Mouse (Mus musculus) midbrain, embryonic 12.5 days (tissue): Measurements from ENCODE around the gene Gfy. TPM values are rescaled to one million over a fixed set of nuclear protein-coding genes. Genes with fewer than 3 reads are reported as not detected.

Experiments
- ATAC-seq: fragments of 200-750 bp; cut with Nextera tagmentation; 2 replicates; pipeline ENCODE4 v1.8.0; 2017; ENCODE audit warnings: low read depth, moderate TSS enrichment, moderate library complexity; ENCODE audit not compliant: low FRiP score
- H3K27ac ChIP-seq: fragments of 300-500 bp; sonication (generic); replicated peaks from 2 replicates; pipeline ENCODE4 v1.5.1; 2016; ENCODE audit warnings: mild to moderate bottlenecking
- H3K27me3 ChIP-seq: fragments of 300-500 bp; sonication (generic); 2 replicates; pipeline ENCODE4 v1.6.1; 2016; ENCODE audit warnings: mild to moderate bottlenecking
- H3K36me3 ChIP-seq: fragments of 300-500 bp; sonication (generic); 2 replicates; pipeline ENCODE4 v1.6.1; 2016
- H3K4me1 ChIP-seq: fragments of 300-500 bp; sonication (generic); 2 replicates; pipeline ENCODE4 v1.6.1; 2016
- H3K4me2 ChIP-seq: fragments of 300-500 bp; sonication (generic); replicated peaks from 2 replicates; pipeline ENCODE4 v1.6.1; 2016; ENCODE audit warnings: mild to moderate bottlenecking, moderate library complexity
- H3K4me3 ChIP-seq: fragments of 300-500 bp; sonication (generic); 2 replicates; pipeline ENCODE4 v1.5.1; 2016; ENCODE audit warnings: mild to moderate bottlenecking
- H3K9ac ChIP-seq: fragments of 300-500 bp; sonication (generic); replicated peaks from 2 replicates; pipeline ENCODE4 v1.6.1; 2016; ENCODE audit warnings: mild to moderate bottlenecking, moderate library complexity
- H3K9me3 ChIP-seq: fragments of 300-500 bp; sonication (generic); 2 replicates; pipeline ENCODE4 v1.6.1; 2016; ENCODE audit warnings: mild to moderate bottlenecking
- WGBS: fragments of 180-500 bp; shearing (Covaris S2); methylation state at CpG from one replicate; pipeline ENCODE4 v1.1.7; 2016; 5-methylcytosine and 5-hydroxymethylcytosine counted together
- microRNA-seq: library from miRNA; unstranded; fragments of <30 nt; microRNA quantifications from one replicate; pipeline ENCODE4, GENCODE M21; 2017
- polyA plus RNA-seq: library from polyadenylated mRNA; unstranded; fragments of >200 nt; fragmentation: Nextera tagmentation; extraction: Ambion mirVana; gene quantifications from 2 replicates; pipeline ENCODE4 v1.2.1, GENCODE M21; 2016

The Gfy gene
- polyA plus RNA-seq, 1 experiment from 2014 or later: not detected

DNA sequence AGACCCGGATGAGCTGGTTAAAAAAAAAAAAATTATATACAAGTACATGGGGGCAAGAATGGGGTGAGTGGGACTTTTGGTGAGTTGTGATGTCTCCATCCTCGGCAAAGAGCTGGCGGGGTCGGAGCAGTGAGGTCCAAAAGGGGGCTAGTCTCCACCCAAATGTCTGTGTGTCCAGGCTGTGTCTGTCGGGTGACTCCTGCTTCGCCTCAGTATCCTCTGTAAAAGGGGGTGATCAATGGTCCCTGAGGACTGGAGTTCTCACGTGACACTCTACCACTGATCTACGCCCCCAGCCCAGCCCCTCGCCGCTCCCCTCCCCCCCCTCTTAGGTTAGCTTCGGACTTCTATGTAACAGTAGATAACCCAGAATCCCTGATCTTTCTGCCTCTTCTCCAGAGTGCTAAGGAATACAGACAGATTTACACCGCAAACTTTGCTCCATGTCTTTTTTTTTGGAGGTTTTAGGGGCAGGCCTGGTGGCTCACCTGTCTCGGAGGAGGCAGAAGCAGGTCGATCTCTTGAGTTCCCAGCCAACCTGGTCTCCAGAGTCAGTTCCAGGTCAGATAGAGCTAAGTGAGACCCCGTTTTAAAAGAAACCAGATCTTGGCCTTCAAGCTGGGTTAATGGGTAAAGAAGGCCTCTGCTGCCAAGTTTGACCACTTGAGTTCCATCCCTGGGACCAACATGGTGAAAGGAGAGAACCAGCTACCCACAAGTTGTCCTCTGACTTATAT lies 49.4 kb downstream of the Gfy start:
- H3K9me3 ChIP-seq: 0 out of 2 replicates have a peak, but pooled peaks cover 2% of the 10 kb centered on the region
- H3K4me3 ChIP-seq: 0 out of 2 replicates have a peak overlapping the region, but pooled peaks have one; percentile 94
- ATAC-seq: no peak
- H3K36me3 ChIP-seq: peaks cover 25% of the 10 kb centered on the region
- peaks cover 12% of the 10 kb centered on the region for H3K27me3 ChIP-seq
- 0 out of 2 replicates have a peak overlapping the region, but pooled peaks have one; percentile 52 for H3K9ac ChIP-seq
- peak overlapping the region; percentile 88 for H3K27ac ChIP-seq
- H3K4me2 ChIP-seq: peak overlapping the region; percentile 56
- H3K4me1 ChIP-seq: peaks cover 33% of the 10 kb centered on the region
- WGBS: 53% methylated on average over 15 of the region's 15 CpGs

DNA sequence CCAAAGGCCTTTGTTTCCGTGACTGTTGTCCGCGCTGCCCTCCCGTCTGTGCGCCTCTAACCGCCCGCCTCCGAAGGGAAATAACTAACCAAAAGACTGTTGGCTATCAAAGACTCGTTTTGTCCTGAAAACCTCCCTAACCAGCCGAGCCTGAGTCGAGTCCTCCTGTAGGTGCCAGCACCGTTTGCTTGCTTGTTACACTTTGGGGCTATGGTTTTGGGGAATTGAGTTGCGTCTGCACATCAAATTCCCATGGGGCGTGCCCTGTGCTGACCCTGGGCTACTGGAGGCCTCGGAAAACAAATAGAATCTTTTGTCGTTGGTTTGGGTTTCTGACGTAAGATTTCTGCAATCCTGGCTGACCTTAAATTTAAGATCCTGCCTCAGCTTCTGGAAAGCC lies 50.1 kb downstream of the Gfy start:
- H3K4me2 ChIP-seq: peak overlapping the region; percentile 56
- H3K27ac ChIP-seq: peak overlapping the region; percentile 88
- H3K27me3 ChIP-seq: peaks cover 6% of the 10 kb centered on the region; the same call in 1 of the 2 replicates
- H3K9ac ChIP-seq: peak overlapping the region; percentile 52
- no peak; the same call in 1 of the 2 replicates for ATAC-seq
- peak overlapping the region; percentile 94 for H3K4me3 ChIP-seq
- H3K4me1 ChIP-seq: peaks cover 38% of the 10 kb centered on the region
- peaks cover 27% of the 10 kb centered on the region for H3K36me3 ChIP-seq
- WGBS: under 1% methylated on average over 17 of the region's 17 CpGs
- H3K9me3 ChIP-seq: 0 out of 2 replicates have a peak, but pooled peaks cover 2% of the 10 kb centered on the region

DNA sequence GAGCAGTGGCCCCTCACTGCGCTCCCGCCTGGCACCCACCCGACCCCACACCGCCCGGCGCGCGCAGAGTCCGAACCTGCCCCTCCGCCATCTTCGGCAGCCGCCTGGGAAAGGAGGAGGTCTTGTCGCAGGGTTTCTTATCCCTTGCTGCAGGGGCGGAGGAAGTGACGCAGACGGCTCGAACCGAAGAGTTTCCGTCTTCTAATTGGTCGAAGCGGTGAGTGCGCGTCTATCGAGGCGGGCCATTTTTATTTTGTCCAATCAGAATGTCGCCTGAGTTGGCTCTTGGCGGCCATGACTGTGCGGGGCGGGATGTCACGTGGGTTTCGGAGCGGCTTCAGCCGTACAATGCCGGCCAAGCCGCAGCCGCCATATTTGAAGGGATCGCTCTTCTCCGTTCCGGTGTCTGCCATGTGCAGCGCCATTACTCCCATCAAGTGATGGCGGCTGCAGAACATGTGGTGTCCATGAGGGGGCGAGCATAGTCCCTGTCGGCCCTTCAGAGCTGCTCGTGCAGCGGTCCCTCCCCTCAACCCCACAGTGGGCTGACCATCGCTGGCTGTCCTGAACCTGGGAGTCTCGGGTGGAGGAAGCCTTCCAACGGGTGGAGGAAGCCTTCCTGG lies 50.6 kb downstream of the Gfy start, which contains the start of gene Rpl13a:
TSS of gene Rpl13a (minus strand) at position 138 of the 623 bp plus-strand sequence.
- Histone ChIP-seq H3K4me1 (peaks cover 38% of the 10 kb centered on the region), H3K36me3 (peaks cover 27% of the 10 kb centered on the region), H3K27ac (peak within 1 kb of the TSS; percentile 90), H3K4me3 (peak within 1 kb of the TSS; percentile 94), H3K4me2 (peak within 1 kb of the TSS; percentile 94), H3K9ac (peak within 1 kb of the TSS; percentile 99), H3K27me3 (0 out of 2 replicates have a peak, but pooled peaks cover 2% of the 10 kb centered on the region), H3K9me3 (0 out of 2 replicates have a peak, but pooled peaks cover 2% of the 10 kb centered on the region)
- ATAC-seq: peak; percentile 92
- under 1% methylated on average over 48 of the region's 48 CpGs for WGBS

DNA sequence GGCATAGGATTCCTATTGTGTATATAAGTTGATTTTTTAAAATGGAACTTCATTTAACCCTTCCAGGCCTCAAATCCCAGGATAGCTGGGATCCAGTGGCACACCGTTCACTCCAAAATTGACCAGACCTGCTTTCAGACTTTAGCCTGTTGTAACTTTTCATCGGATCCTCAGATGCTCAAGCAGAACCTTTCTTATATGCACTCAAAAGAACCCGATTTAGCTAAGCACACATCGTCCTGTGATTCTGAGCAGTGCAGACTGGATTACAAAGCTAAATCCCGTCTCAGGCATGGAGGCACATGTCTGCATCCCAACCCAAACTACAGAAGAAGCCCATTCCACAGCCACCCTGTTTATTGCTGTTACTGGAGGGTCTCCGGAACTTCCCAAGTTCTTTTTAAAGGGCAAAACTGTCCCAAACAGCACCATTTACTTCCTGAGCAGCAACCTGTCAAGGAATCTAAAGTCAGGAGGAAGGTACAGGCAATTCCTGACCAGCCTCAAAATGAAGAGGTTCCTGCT lies 51.6 kb downstream of the Gfy start:
- Histone ChIP-seq H3K9me3 (no peaks in the 10 kb centered on the region), H3K4me3 (peak overlapping the region; percentile 94), H3K9ac (peak overlapping the region; percentile 99), H3K4me2 (peak overlapping the region; percentile 94), H3K27me3 (no peaks in the 10 kb centered on the region), H3K27ac (peak overlapping the region; percentile 90), H3K36me3 (peaks cover 32% of the 10 kb centered on the region), H3K4me1 (peaks cover 46% of the 10 kb centered on the region)
- ATAC-seq: no peak
- WGBS: 1% methylated on average over 6 of the region's 6 CpGs

DNA sequence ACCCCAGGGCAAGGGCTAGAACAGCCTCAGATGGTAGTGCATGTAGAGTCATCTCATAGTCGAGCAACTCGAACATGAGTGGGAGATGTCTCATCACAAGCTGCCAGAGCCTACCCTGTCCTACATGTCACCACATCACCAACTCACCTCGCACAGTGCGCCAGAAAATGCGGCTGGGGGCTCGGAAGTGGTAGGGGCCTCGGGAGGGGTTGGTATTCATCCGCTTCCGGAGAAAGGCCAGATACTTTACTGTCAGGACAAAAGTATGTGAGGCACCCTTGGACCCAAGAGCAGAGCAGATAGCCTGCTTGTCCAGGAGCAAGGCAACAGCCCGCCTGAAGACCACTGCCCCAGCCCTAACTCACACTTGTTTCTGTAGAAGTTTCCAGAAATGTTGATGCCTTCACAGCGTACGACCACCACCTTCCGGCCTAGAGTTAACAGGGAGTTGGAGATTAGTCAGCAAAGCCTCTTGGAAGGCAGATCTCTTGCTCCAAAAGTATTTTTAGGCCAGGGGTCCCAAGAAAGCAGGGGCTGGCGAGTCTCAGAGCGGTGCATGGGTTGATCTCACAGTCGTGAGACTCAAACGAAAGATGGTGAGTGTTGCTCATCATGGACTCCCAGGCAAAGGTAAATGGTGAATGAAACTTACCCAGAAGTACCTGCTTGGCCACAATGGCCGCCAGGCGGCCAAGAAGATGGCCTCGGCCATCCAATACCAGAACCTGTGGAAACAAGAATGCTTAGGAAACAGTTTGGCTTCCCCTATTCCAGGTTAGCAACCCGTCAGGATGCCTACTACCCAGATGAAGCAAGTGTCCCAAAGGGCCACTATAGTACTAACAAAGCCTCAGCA lies 52.3 kb downstream of the Gfy start:
- ATAC-seq: no peak
- H3K9ac ChIP-seq: peak overlapping the region; percentile 99
- 51% methylated on average over 21 of the region's 21 CpGs for whole genome bisulfite sequencing

More for the DNA sequence above, 52.3 kb downstream of the Gfy start:
- Histone ChIP-seq H3K27me3 (no peaks in the 10 kb centered on the region), H3K9me3 (no peaks in the 10 kb centered on the region), H3K4me1 (peaks cover 51% of the 10 kb centered on the region), H3K4me3 (peak overlapping the region; percentile 94), H3K36me3 (peaks cover 39% of the 10 kb centered on the region), H3K27ac (peak overlapping the region; percentile 90), H3K4me2 (peak overlapping the region; percentile 94)

Small RNA genes within 50 kb of the gene (microRNA-seq; reads per million reads assigned to microRNA genes)
- 14.9 reads per million, percentile 31 among the genes with 10 or more reads in this experiment for gene Mir5121
- not detected for gene Mir7055

Other genes with a start within 250 kb of the Gfy start
- gene Tsks, start 236.4 kb downstream of the Gfy start, polyA plus RNA-seq: 0.20 TPM in 1 of 2 replicates, not detected in the other
- 40.6 and 43.7 TPM in 2 replicates for gene Cpt1c, start 204.7 kb downstream of the Gfy start, polyA plus RNA-seq
- 643 and 658 TPM in 2 replicates for gene Prmt1, start 193.0 kb downstream of the Gfy start, polyA plus RNA-seq
- 66.7 and 70.6 TPM in 2 replicates for gene Irf3, start 181.9 kb downstream of the Gfy start, polyA plus RNA-seq
- gene Bcl2l12, start 180.9 kb downstream of the Gfy start, polyA plus RNA-seq: 50.5 and 54.7 TPM in 2 replicates
- 48.1 and 52.4 TPM in 2 replicates for gene Scaf1, start 163.2 kb downstream of the Gfy start, polyA plus RNA-seq
- gene Rras, start 161.6 kb downstream of the Gfy start, polyA plus RNA-seq: 15.6 and 17.3 TPM in 2 replicates
- 13.7 and 14.1 TPM in 2 replicates for gene Prr12, start 126.7 kb downstream of the Gfy start, polyA plus RNA-seq
- gene Nosip, start 117.1 kb downstream of the Gfy start, polyA plus RNA-seq: 53.6 and 54.6 TPM in 2 replicates
- gene Prrg2, start 116.9 kb downstream of the Gfy start, polyA plus RNA-seq: 15.9 and 17.8 TPM in 2 replicates
- 106 and 151 TPM in 2 replicates for gene Rcn3, start 87.3 kb downstream of the Gfy start, polyA plus RNA-seq
- gene Fcgrt, start 75.7 kb downstream of the Gfy start, polyA plus RNA-seq: 17.3 and 25.9 TPM in 2 replicates
- gene Rps11, start 55.1 kb downstream of the Gfy start, polyA plus RNA-seq: 1,160 and 1,195 TPM in 2 replicates
- gene Rpl13a, start 50.8 kb downstream of the Gfy start, polyA plus RNA-seq: 1,022 and 1,026 TPM in 2 replicates
- gene Gm45713, start 43.3 kb downstream of the Gfy start, polyA plus RNA-seq: 0.25 and 0.45 TPM in 2 replicates
- gene Flt3l, start 43.1 kb downstream of the Gfy start, polyA plus RNA-seq: 0.64 and 1.2 TPM in 2 replicates
- gene Pih1d1, start 25.3 kb downstream of the Gfy start, polyA plus RNA-seq: 92.3 and 103 TPM in 2 replicates
- gene Aldh16a1, start 25.0 kb downstream of the Gfy start, polyA plus RNA-seq: 38.0 and 39.4 TPM in 2 replicates
- 0.61 and 1.0 TPM in 2 replicates for gene Slc17a7, start 15.6 kb downstream of the Gfy start, polyA plus RNA-seq
- gene Pth2, start 1.4 kb upstream of the Gfy start, polyA plus RNA-seq: 1.3 and 2.4 TPM in 2 replicates
- 0.63 and 0.75 TPM in 2 replicates for gene Ccdc155, start 25.3 kb upstream of the Gfy start, polyA plus RNA-seq
- gene Dkkl1, start 32.6 kb upstream of the Gfy start, polyA plus RNA-seq: 1.0 and 1.4 TPM in 2 replicates
- gene Tead2, start 36.2 kb upstream of the Gfy start, polyA plus RNA-seq: 237 and 248 TPM in 2 replicates
- gene Cd37, start 59.5 kb upstream of the Gfy start, polyA plus RNA-seq: 1.3 and 1.7 TPM in 2 replicates
- 0.14 TPM in 1 of 2 replicates, not detected in the other for gene Slc6a16, start 61.5 kb upstream of the Gfy start, polyA plus RNA-seq
- gene Slc6a21, start 97.9 kb upstream of the Gfy start, polyA plus RNA-seq: not detected in 2 replicates
- gene Trpm4, start 154.2 kb upstream of the Gfy start, polyA plus RNA-seq: 7.9 and 8.2 TPM in 2 replicates
- gene Hrc, start 155.7 kb upstream of the Gfy start, polyA plus RNA-seq: 0.24 TPM in 1 of 2 replicates, not detected in the other
- gene Ppfia3, start 187.4 kb upstream of the Gfy start, polyA plus RNA-seq: 15.0 and 15.4 TPM in 2 replicates
- gene Lin7b, start 191.0 kb upstream of the Gfy start, polyA plus RNA-seq: 2.6 and 2.9 TPM in 2 replicates
- 294 and 300 TPM in 2 replicates for gene Snrnp70, start 216.2 kb upstream of the Gfy start, polyA plus RNA-seq
- not detected in 2 replicates for gene Kcna7, start 226.1 kb upstream of the Gfy start, polyA plus RNA-seq
- 0.22 and 0.43 TPM in 2 replicates for gene Ntf5, start 234.1 kb upstream of the Gfy start, polyA plus RNA-seq
- gene Lhb, start 241.3 kb upstream of the Gfy start, polyA plus RNA-seq: not detected in 2 replicates